Comparison of ENCODE assay signal across 9 mouse cellular contexts in the genomic region with DNA sequence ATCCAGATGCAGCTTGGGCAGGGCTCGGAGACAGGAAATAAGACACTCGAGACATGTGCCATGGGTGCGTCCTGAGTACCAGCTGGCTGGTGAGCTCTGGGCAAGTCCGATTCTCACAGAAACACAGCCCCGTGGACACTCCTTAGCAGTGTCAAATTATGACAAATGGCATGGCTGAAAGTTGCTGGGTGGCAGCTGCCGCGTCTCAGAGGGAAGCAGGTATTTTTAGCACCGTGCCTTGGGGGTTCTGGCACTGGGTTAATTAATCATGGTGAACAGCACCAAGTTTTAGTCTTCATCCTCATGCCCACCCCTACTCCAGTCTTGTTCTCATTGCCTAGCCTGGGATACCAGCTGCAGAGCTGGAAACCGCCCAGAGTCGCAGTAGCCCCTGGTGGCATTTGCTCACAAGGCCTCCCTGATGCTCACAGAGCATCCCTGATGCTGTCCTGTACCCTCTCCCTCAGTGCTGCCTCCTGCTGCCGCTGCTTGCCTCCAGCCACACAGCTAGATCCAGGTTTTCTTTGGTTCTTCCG. TPM values are rescaled to one million over a fixed set of nuclear protein-coding genes. Genes with fewer than 3 reads are reported as not detected.
DNase-seq lines count a peak whose midpoint lies in the region; ATAC-seq and TF ChIP-seq lines count a peak whose summit lies in the region.
"Had no signal": no experiment of that assay in that cellular context is flagged by ENCODE, and none has a peak within 500 bp of the region (broad histone marks: within the 10 kb centered on the region; RNA-seq: fewer than 3 reads in every experiment).

No protein-coding gene starts in this region.

- TF ChIP-seq POLR2A in kidney, adult 2 months (IDR thresholded peaks at IDR 0.05; ENCODE audit: low read depth, low read length) = no peak

- H3K4me2 ChIP-seq in forebrain, embryonic 14.5 days (ENCODE audit: low read length) = no peak overlapping the region
- no peak overlapping the region for H3K4me2 ChIP-seq in midbrain, embryonic 12.5 days (replicated peaks)

- no peaks in the 10 kb centered on the region for H3K27me3 ChIP-seq in kidney, adult 2 months (replicated peaks; ENCODE audit: control insufficient read depth, insufficient read depth, low read length)
- H3K27me3 ChIP-seq in forebrain, embryonic 14.5 days (replicated peaks; ENCODE audit: control insufficient read depth, insufficient read depth, low read length) = no peaks in the 10 kb centered on the region
- H3K27me3 ChIP-seq in midbrain, embryonic 12.5 days = no peaks in the 10 kb centered on the region
- H3K27me3 ChIP-seq: Patski had no signal

- no peaks in the 10 kb centered on the region for H3K36me3 ChIP-seq in kidney, adult 2 months (ENCODE audit: control insufficient read depth, insufficient read depth, low read length)
- no peaks in the 10 kb centered on the region for H3K36me3 ChIP-seq in forebrain, embryonic 14.5 days (ENCODE audit: control insufficient read depth, insufficient read depth, low read length)
- no peaks in the 10 kb centered on the region for H3K36me3 ChIP-seq in midbrain, embryonic 12.5 days

- H3K27ac ChIP-seq in kidney, adult 2 months (ENCODE audit: insufficient read depth, low read depth, low read length) = no peak overlapping the region
- peak overlapping the region; percentile 53; the same call in 1 of the 2 replicates for H3K27ac ChIP-seq in forebrain, embryonic 14.5 days (ENCODE audit: low read depth, low read length)
- peak overlapping the region; percentile 56 for H3K27ac ChIP-seq in midbrain, embryonic 12.5 days (replicated peaks)

- no peaks in the 10 kb centered on the region for H3K9me3 ChIP-seq in forebrain, embryonic 14.5 days (replicated peaks; ENCODE audit: control insufficient read depth, low read length)
- no peaks in the 10 kb centered on the region for H3K9me3 ChIP-seq in midbrain, embryonic 12.5 days

- DNase-seq in kidney, adult 2 months = no peak
- no peak for DNase-seq in kidney, adult 18-20 months
- peak; percentile 26 for DNase-seq in brain, adult 2 months (ENCODE audit: low read depth, low spot score)
- DNase-seq in forebrain, embryonic 14.5 days (ENCODE audit: low spot score) = peak; percentile 62
- no peak for DNase-seq in T-cell, adult 2 months (ENCODE audit: low spot score)
- no peak for DNase-seq in layer of hippocampus, postnatal 14 days (ENCODE audit: low spot score in 2 of 2)

- peaks cover 7% of the 10 kb centered on the region; the same call in 1 of the 2 replicates for H3K4me1 ChIP-seq in kidney, adult 2 months (ENCODE audit: control insufficient read depth, insufficient read depth, low read length)
- H3K4me1 ChIP-seq in forebrain, embryonic 14.5 days (ENCODE audit: control insufficient read depth, insufficient read depth, low read length) = peaks cover 15% of the 10 kb centered on the region
- peaks cover 17% of the 10 kb centered on the region for H3K4me1 ChIP-seq in midbrain, embryonic 12.5 days

- no peak overlapping the region for H3K4me3 ChIP-seq in kidney, adult 2 months (ENCODE audit: insufficient read depth, low read depth, low read length)
- no peak overlapping the region for H3K4me3 ChIP-seq in forebrain, embryonic 14.5 days (ENCODE audit: low read depth, low read length)
- H3K4me3 ChIP-seq in midbrain, embryonic 12.5 days = no peak overlapping the region

- TF ChIP-seq CTCF in kidney, adult 2 months (conservative IDR thresholded peaks at IDR 0.05; ENCODE audit: insufficient read depth, insufficient read length, low read depth, low read length) = 0 out of 2 replicates have a peak, but pooled peaks have one; percentile 22

- WGBS in kidney, adult 2 months = 33% methylated on average over 12 of the region's 12 CpGs
- WGBS in forebrain, embryonic 14.5 days = 46% methylated on average over 12 of the region's 12 CpGs
- WGBS in midbrain, embryonic 12.5 days = 75% methylated on average over 12 of the region's 12 CpGs

- no peak overlapping the region for H3K9ac ChIP-seq in forebrain, embryonic 14.5 days (ENCODE audit: low read length)
- H3K9ac ChIP-seq in midbrain, embryonic 12.5 days (replicated peaks) = no peak overlapping the region

- peak; percentile 62 for ATAC-seq in forebrain, embryonic 14.5 days
- no peak for ATAC-seq in midbrain, embryonic 12.5 days (ENCODE audit: low FRiP score, low read depth)
- ATAC-seq: Patski had no signal

RNA-seq across cellular contexts. Expression of gene Ccdc182, which starts 5.0 kb away (rescaled TPM):
- 0.34 and 0.61 TPM in 2 replicates for polyA plus RNA-seq in kidney, adult 2 months (2012; rRNA removed)
- polyA plus RNA-seq in forebrain, embryonic 14.5 days (2014; fragmentation: Nextera tagmentation; extraction: Ambion mirVana) = 0.24 TPM in 1 of 2 replicates, not detected in the other
- polyA plus RNA-seq in midbrain, embryonic 12.5 days (2016; fragmentation: Nextera tagmentation; extraction: Ambion mirVana) = 5.0 and 5.7 TPM in 2 replicates
- not detected for total RNA-seq in layer of hippocampus, postnatal 14 days (2021)
- polyA plus RNA-seq: Patski; spleen, adult 2 months had no signal

Comparison
In these comparisons a context has a peak if more than half of its experiments do, and no peak if none do; other contexts are left out.
1. DNase-seq: peak in brain, adult 2 months (single experiment) and forebrain, embryonic 14.5 days (single experiment); none in kidney, adult 2 months (single experiment), kidney, adult 18-20 months (single experiment), T-cell, adult 2 months (single experiment) and layer of hippocampus, postnatal 14 days (0 of 2).